Mouse (Mus musculus): ENCODE results near the gene Klhl29.

- TF ChIP-seq ZNF384 (IDR thresholded peaks at IDR 0.05; ENCODE audit: low read depth, low read length) (no peak), HCFC1 (IDR thresholded peaks at IDR 0.05; ENCODE audit: borderline replicate concordance, insufficient read depth, low read length) (no peak)
Measured at GRCm38 (mm10) chr12:5305466-5305865, 70.0 kb downstream of the Klhl29 start.

Data from ES-E14 (cell line).